Mouse (Mus musculus) layer of hippocampus, postnatal 10 days (tissue): ENCODE results near the gene Trpt1. TPM values are rescaled to one million over a fixed set of nuclear protein-coding genes. Genes with fewer than 3 reads are reported as not detected.
A peak's percentile ranks its signal among the peaks of the same experiment; 100 is the strongest.
"Not testable (repeated sequence)": the region's sequence is repeated elsewhere in the genome, so short reads cannot be mapped to it uniquely, and the experiment has no call there.

Source experiments
- DNase-seq, 2 experiments: peaks; one replicate each; pipeline ENCODE4 v3.0.0; 2021; ENCODE audit warnings: low spot score in 2 of 2
- total RNA-seq, 2 experiments: library from RNA; stranded (reverse); gene quantifications; 2 replicates each; pipeline ENCODE4 v1.2.3; 2021

Trpt1 gene
- total RNA-seq, 2 experiments from 2014 or later = 16.9 to 18.2 TPM

GRCm38 (mm10) chr19:6974211-6975205 lies 21.4 kb upstream of the Trpt1 start, which contains the start of gene Ppp1r14b:
Gene Ppp1r14b (plus strand): TSS chr19:6974968.
- peak; percentile 72 to 82 for DNase-seq

GRCm38 (mm10) chr19:6975537-6976521 lies 20.1 kb upstream of the Trpt1 start, which contains the start of gene Plcb3:
Gene Plcb3 (minus strand): TSS chr19:6976470.
- DNase-seq = peak; percentile 83

DNA sequence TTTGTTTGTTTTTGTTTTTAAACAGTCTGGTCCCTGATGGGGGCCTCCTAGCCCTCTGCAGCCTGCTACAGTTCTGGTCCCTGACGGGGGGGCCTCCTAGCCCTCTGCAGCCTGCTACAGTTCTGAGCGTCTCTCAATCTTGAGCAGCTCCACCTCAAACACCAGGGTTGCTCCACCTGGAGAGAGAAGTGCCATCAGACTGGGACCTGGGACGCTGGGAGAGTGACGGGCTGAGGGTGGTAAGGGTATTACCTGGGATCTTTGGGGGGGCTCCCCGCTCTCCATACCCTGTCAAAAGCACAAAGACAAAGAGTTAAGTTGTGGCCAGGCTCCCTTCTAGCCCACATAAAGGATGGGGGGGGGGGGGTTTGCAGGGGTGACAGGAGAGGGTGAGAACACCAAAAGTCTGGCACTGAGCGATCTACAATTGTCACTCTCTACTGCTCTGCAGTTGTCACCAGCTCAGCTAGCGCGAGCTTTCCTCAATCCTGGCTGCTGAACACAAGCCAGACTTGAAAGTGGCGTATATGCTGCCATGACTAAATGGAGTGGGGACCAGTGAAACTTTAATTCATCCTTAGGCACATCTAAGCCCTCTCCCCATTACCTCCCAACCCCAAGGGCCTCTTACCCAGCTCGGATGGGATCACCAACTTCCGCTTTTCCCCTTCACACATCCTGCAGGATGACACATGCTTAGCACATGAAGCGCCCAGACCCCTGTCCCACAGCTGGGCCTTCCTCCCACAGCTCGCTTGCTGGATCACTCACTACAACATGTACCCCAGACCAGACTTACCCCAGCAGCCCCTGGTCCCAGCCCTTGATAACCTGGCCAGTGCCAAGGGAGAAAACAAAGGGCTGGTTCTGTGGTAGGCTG lies 17.9 kb upstream of the Trpt1 start:
- DNase-seq = peak in 1 of 2 experiments; percentile 40

- DNase-seq = no peak
Observed at GRCm38 (mm10) chr19:6978639-6978974, 17.3 kb upstream of the Trpt1 start.

GRCm38 (mm10) chr19:6979001-6979479 lies 16.9 kb upstream of the Trpt1 start:
- DNase-seq = peak; percentile 32 to 52

DNA sequence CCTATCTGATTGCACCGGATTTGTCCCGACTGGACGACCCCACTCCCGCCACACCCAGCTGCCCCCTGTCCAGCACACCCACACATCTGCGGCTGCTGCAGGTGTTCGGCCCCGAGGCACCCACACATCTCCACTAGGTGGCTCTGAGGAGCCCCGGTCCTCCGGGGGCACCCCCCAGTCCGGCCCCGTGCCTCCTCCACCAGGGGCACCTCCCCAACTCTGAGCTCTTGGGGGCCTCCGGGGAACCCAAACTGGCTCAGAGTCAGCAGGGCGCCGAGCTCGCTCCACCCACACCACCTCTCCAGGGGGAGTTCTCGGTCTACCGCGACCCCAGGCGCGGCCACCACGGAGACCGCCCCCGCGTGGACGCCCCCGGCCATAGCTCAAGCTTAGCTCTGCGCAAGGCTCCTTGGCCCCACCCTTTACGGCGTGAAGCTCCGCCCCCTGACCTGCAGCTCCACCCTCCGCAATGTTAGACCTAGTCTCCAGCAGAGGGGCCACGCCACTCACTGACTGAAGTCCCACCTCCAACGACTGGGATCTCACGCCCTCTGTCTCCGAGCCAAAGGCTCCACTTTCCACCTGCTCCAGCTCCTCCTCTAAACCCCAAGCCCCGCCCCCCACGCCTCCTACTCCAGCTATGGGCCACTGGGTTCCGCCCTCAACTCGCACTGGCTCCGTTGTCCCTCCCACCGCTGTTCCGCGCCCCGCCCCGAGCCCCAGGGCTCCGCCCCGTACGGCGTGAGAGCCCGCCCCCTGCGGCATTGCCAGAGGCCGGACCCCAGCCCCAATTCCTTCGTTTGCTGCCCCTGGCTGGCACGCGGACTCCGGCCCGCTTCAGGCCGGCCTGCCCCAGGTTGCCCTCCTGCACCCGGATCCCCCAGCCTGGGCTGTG lies 16.2 kb upstream of the Trpt1 start:
- peak; percentile 99 to 100 for DNase-seq

GRCm38 (mm10) chr19:6980381-6981093 lies 15.4 kb upstream of the Trpt1 start, which contains the start of gene Fkbp2:
Gene Fkbp2 (minus strand): TSS chr19:6980501.
- peak; percentile 99 for DNase-seq

- no peak for DNase-seq
Observed at GRCm38 (mm10) chr19:6981465-6981864, 14.5 kb upstream of the Trpt1 start.

DNA sequence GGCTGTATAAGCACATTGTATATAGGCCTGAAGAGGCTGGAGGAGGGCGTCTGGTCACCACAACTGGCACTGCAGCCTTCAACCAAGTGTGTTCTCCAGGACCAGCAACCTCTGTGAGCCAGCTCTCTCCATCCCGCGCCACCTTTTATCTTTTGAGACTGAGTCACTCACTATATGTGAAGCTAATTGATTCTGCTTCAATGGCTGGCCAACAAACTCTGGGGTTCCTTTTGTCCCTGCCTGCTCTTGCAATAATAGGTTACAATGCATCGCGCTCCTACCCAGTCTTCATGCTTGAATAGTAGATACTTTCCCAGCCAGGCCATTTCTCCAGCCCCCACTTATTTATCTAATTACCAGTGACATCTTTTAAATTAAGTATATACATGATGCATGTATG lies 12.3 kb upstream of the Trpt1 start:
- no peak for DNase-seq

GRCm38 (mm10) chr19:6985300-6985699 lies 10.6 kb upstream of the Trpt1 start:
- no peak for DNase-seq

DNA sequence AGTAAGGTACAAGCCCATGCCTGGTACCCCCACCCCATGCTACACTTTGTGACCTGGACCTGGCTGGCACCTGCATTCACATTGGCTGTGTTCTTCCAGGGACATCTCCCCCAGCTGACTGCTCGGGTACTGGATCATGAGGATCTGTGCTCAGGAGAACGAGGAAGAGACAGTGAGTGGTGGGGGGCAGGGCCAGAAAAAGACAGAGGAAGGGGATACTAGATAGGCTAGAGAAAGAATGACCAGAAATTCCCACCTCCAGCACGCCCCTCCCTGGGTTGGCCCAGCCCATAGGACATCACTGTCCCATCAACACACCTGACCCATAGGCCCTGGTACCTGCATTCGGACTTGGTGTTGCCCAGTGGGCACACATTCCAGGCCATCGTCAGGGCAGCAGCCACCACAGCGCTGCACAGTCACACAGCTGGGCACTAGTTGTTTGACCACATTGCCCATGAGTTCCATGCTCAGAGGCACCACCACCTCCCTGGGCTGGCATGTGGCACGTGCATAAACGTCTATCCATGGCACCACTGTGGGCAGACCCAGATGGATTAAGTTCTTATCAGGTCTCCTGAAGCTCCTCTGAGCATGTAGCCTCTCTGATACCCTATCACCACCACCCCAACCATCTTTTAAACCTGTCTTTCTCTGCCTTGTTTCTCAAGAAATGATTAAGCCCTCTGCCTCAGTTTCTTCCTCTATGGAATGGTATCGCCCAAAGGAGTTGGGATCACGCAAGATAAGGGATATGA lies 9.8 kb upstream of the Trpt1 start:
- no peak for DNase-seq

GRCm38 (mm10) chr19:6987061-6987903 lies 8.6 kb upstream of the Trpt1 start, which contains the start of gene Vegfb:
Gene Vegfb (minus strand): TSS chr19:6987651.
- DNase-seq = peak; percentile 60 to 76

DNA sequence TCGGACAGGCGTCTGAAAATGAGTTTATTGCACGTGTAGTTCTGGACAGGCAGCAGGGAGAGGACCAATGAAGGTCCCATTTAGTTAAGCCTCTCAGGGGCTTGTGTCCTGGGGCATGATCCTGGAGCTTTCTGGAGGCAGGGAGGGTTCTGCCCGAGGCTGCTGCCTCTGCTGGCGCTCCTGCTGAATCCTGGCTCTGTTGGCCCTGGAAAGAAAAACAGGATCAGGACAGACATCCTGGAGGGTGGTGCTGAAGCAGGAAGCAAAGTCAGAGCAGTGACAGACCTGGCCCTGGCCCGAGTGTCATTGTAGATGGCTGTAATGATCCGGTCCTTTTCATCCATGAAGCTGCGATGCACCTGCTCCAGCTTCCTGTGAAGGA lies 8.0 kb upstream of the Trpt1 start:
- DNase-seq = no peak

- no peak for DNase-seq
Observed at GRCm38 (mm10) chr19:6989251-6989650, 6.7 kb upstream of the Trpt1 start.

- DNase-seq = no peak
Observed at GRCm38 (mm10) chr19:6990712-6991111, 5.2 kb upstream of the Trpt1 start.

DNA sequence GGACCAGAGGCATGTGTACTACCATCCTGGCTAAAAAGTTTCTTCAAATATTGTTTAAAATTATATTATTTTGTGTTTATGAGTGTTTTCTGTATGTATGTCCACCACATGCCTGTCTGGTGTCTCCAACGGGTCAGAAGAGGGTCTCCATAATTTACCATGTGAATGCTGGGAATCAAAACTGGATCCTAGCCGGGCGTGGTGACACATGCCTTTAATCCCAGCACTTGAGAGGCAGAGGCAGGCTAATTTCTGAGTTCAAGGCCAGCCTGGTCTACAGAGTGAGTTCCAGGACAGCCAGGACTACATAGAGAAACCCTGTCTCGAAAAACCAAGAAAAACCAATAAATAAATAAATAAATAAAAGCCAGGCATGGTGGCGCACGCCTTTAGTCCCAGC lies 4.8 kb upstream of the Trpt1 start:
- DNase-seq = not testable (repeated sequence)
